Mouse (Mus musculus) forebrain, embryonic 11.5 days (tissue): ENCODE measurements at regions not wholly inside any gene's neighbourhood (a gene's known extent, or its start where the extent isn't known, plus 50 kb on each side); places are given as distances from the start of the nearest gene placed in this dataset.

Experiments used
- ATAC-seq: fragments of 200-750 bp; cut with Nextera tagmentation; replicated peaks from 2 replicates; pipeline ENCODE4 v1.8.0; 2017; ENCODE audit warnings: moderate TSS enrichment; ENCODE audit not compliant: low FRiP score
- DNase-seq: peaks from one replicate; pipeline ENCODE4 v3.0.0-alpha.2; 2017; ENCODE audit warnings: low spot score
- H3K27ac ChIP-seq: fragments of 300-500 bp; sonication (generic); 2 replicates; pipeline ENCODE4 v1.5.1; 2014; ENCODE audit warnings: low read depth, low read length
- H3K27me3 ChIP-seq: fragments of 300-500 bp; sonication (generic); 2 replicates; pipeline ENCODE4 v1.6.1; 2014; ENCODE audit warnings: mild to moderate bottlenecking, low read length, mixed read lengths; ENCODE audit not compliant: control insufficient read depth, insufficient read depth
- H3K36me3 ChIP-seq: fragments of 300-500 bp; sonication (generic); 2 replicates; pipeline ENCODE4 v1.6.1; 2014; ENCODE audit warnings: mild to moderate bottlenecking, low read length, moderate library complexity, mixed read lengths; ENCODE audit not compliant: control insufficient read depth, insufficient read depth
- H3K4me1 ChIP-seq: fragments of 300-500 bp; sonication (generic); replicated peaks from 2 replicates; pipeline ENCODE4 v1.6.1; 2014; ENCODE audit warnings: low read length, mixed read lengths; ENCODE audit not compliant: control insufficient read depth, insufficient read depth
- H3K4me2 ChIP-seq: fragments of 300-500 bp; sonication (generic); 2 replicates; pipeline ENCODE4 v1.6.1; 2014; ENCODE audit warnings: low read depth, mild to moderate bottlenecking, low read length, moderate library complexity, mixed read lengths; ENCODE audit not compliant: severe bottlenecking
- H3K4me3 ChIP-seq: fragments of 300-500 bp; sonication (generic); 2 replicates; pipeline ENCODE4 v1.5.1; 2014; ENCODE audit warnings: low read depth, low read length
- H3K9ac ChIP-seq: fragments of 300-500 bp; sonication (generic); 2 replicates; pipeline ENCODE4 v1.6.1; 2014; ENCODE audit warnings: low read length
- H3K9me3 ChIP-seq: fragments of 300-500 bp; sonication (generic); 2 replicates; pipeline ENCODE4 v1.6.1; 2016; ENCODE audit warnings: low read length, mixed read lengths; ENCODE audit not compliant: control insufficient read depth
- WGBS: fragments of 180-500 bp; shearing (Covaris S2); extraction: QIAGEN DNeasy Blood & Tissue Kit; methylation state at CpG from one replicate; pipeline ENCODE4 v1.1.7; 2014; 5-methylcytosine and 5-hydroxymethylcytosine counted together

- Histone ChIP-seq H3K27ac (no peak overlapping the region), H3K4me1 (no peaks in the 10 kb centered on the region), H3K27me3 (no peaks in the 10 kb centered on the region), H3K36me3 (no peaks in the 10 kb centered on the region), H3K4me3 (no peak overlapping the region), H3K9me3 (no peaks in the 10 kb centered on the region), H3K9ac (no peak overlapping the region), H3K4me2 (no peak overlapping the region)
- no peak for ATAC-seq
- no peak for DNase-seq
- 83% methylated on average over 8 of the region's 8 CpGs for WGBS
Measured at GRCm38 (mm10) chr3:115766153-115766552, 51.3 kb upstream of the S1pr1 start.

DNA sequence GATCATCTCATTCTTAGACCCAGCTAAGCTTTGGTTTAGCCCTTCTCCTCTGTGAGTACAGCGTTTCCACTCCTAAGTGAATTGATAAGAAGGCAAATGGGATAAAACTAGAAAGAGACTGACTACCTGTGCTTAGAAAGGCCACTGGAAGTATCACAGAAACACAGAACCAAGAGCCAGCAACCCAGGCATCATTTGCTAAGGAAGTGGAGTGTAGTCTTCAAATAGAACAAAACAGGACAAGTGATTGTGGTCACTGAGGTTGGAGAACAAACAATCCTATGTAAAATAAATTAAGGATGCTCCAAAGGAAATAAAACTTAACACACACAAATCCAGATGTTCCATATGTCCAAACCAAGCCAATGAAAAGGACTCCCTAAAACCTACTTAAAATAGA is 53.4 kb upstream of the S1pr1 start:
- H3K36me3 ChIP-seq: no peaks in the 10 kb centered on the region
- no peak overlapping the region for H3K27ac ChIP-seq
- H3K4me3 ChIP-seq: no peak overlapping the region
- no peaks in the 10 kb centered on the region for H3K9me3 ChIP-seq
- H3K4me2 ChIP-seq: no peak overlapping the region
- WGBS: 93% methylated on average over 1 of the region's 1 CpGs
- DNase-seq: no peak
- no peak for ATAC-seq
- H3K9ac ChIP-seq: no peak overlapping the region
- peaks cover 2% of the 10 kb centered on the region; the same call in 1 of the 2 replicates for H3K4me1 ChIP-seq
- no peaks in the 10 kb centered on the region for H3K27me3 ChIP-seq

DNA sequence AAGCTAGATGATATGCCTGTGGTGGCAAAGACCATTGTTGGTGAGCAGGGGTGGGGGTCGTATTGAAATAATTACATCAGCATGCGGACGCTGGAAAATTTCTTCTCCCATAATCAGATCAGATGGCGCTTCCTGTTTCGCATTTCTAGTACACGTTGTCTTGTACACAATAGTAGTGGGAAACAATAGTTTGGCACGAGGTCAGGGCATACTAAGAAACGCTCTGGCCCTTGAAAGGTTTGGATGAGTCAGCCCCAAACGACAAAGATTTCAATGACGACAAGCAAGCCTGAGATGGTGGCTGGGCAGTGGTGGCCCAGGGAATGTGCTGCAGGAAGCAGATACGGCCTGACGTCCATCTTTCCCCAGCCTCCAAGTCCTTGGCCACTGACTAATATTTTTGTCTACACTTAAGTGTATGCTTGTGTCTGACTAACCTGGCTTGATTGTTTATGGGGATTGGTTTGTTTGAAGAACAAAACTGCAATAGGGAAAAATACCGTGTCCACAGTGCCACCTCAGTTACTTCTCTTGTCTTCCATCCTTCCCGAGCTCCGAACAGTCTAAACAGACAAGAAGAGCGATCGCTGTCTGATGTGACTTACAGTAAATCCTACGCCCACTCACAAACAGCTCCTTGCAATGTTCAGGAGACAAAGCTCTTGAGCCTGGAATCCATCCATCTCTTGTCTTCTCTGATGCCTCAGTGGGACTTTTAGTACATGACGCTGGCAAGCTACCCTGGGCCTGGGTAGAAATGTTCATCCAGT is 54.1 kb upstream of the S1pr1 start:
- ATAC-seq (no peak), DNase-seq (no peak)
- Histone ChIP-seq H3K4me2 (no peak overlapping the region), H3K9me3 (no peaks in the 10 kb centered on the region), H3K9ac (no peak overlapping the region), H3K4me1 (peaks cover 2% of the 10 kb centered on the region; the same call in 1 of the 2 replicates), H3K4me3 (no peak overlapping the region), H3K27me3 (no peaks in the 10 kb centered on the region), H3K27ac (no peak overlapping the region), H3K36me3 (no peaks in the 10 kb centered on the region)
- 79% methylated on average over 19 of the region's 19 CpGs for WGBS

DNA sequence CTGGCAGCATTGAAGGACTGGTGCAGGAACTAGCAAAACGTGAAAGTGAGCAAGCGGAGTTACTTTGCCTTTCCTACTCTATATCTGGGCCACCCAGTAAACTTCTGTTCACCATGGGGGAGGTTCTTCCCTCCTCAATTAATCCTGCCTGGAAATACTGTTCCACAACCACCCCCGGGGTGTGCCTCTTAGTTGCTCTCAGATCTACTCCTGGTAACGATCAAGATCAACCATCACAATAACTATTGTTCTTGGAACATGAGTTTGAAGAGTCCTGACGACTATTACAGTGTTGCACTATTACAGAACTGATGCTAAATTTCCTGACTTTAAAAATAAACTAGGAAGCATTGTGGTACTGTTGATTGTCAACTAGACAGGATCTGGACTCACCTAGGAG is 57.8 kb upstream of the S1pr1 start:
- WGBS: 71% methylated on average over 5 of the region's 5 CpGs
- Histone ChIP-seq H3K4me3 (no peak overlapping the region), H3K9ac (no peak overlapping the region), H3K4me2 (no peak overlapping the region), H3K36me3 (no peaks in the 10 kb centered on the region), H3K4me1 (peaks cover 2% of the 10 kb centered on the region), H3K9me3 (no peaks in the 10 kb centered on the region), H3K27me3 (no peaks in the 10 kb centered on the region), H3K27ac (no peak overlapping the region)
- ATAC-seq (no peak), DNase-seq (no peak)

- H3K27ac ChIP-seq: no peak overlapping the region
- peak overlapping the region; percentile 12; the same call in 1 of the 2 replicates for H3K4me2 ChIP-seq
Measured at GRCm38 (mm10) chr3:115774321-115774720, 59.4 kb upstream of the S1pr1 start.

DNA sequence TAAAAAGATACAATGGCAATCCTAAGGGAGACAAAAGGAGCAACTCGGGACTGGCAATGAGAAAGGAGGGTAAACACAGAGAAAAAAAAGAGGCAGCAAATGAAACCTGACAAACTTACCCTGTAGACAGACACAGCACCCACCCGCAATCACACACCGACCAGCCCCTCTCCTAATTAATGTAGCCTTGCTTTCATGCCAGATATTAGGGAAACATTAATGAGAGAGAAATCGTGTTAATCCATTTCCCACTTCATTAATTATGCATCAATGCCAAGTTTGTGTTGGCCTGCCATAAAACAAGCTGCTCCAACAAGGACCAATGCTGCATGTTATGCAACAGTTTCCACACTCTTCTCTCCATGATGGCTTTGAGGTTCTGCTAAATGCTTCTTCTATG is 59.9 kb upstream of the S1pr1 start:
- ATAC-seq (peak; percentile 49; the same call in 1 of the 2 replicates), DNase-seq (no peak)
- Histone ChIP-seq H3K27ac (no peak overlapping the region), H3K4me1 (peaks cover 2% of the 10 kb centered on the region), H3K9ac (no peak overlapping the region), H3K27me3 (no peaks in the 10 kb centered on the region), H3K9me3 (no peaks in the 10 kb centered on the region), H3K4me2 (0 out of 2 replicates have a peak overlapping the region, but pooled peaks have one; percentile 15), H3K36me3 (no peaks in the 10 kb centered on the region), H3K4me3 (no peak overlapping the region)
- WGBS: 57% methylated on average over 4 of the region's 4 CpGs

More at GRCm38 (mm10) chr3:115774321-115774720, 59.4 kb upstream of the S1pr1 start:
- Histone ChIP-seq H3K4me3 (no peak overlapping the region), H3K36me3 (no peaks in the 10 kb centered on the region), H3K9ac (no peak overlapping the region), H3K27me3 (no peaks in the 10 kb centered on the region), H3K9me3 (no peaks in the 10 kb centered on the region), H3K4me1 (peaks cover 2% of the 10 kb centered on the region)
- DNase-seq (no peak), ATAC-seq (peak; percentile 60; the same call in 1 of the 2 replicates)
- WGBS: 57% methylated on average over 8 of the region's 8 CpGs

GRCm38 (mm10) chr3:115779144-115779890 is 64.4 kb upstream of the S1pr1 start:
- no peaks in the 10 kb centered on the region for H3K9me3 ChIP-seq
- no peaks in the 10 kb centered on the region; the same call in 1 of the 2 replicates for H3K4me1 ChIP-seq
- H3K36me3 ChIP-seq: no peaks in the 10 kb centered on the region
- no peaks in the 10 kb centered on the region for H3K27me3 ChIP-seq
- H3K9ac ChIP-seq: no peak overlapping the region
- no peak for DNase-seq
- no peak overlapping the region for H3K4me3 ChIP-seq
- H3K27ac ChIP-seq: no peak overlapping the region
- 88% methylated on average over 10 of the region's 10 CpGs for WGBS
- no peak overlapping the region for H3K4me2 ChIP-seq
- no peak for ATAC-seq

- H3K27ac ChIP-seq: no peak overlapping the region
- H3K4me1 ChIP-seq: no peaks in the 10 kb centered on the region
- no peak overlapping the region for H3K4me3 ChIP-seq
- WGBS: 83% methylated on average over 5 of the region's 5 CpGs
- no peaks in the 10 kb centered on the region for H3K27me3 ChIP-seq
- no peak overlapping the region for H3K4me2 ChIP-seq
- DNase-seq: no peak
- H3K36me3 ChIP-seq: no peaks in the 10 kb centered on the region
- H3K9me3 ChIP-seq: no peaks in the 10 kb centered on the region
- H3K9ac ChIP-seq: no peak overlapping the region
- ATAC-seq: no peak
Measured at GRCm38 (mm10) chr3:115779906-115780305, 65.0 kb upstream of the S1pr1 start.
